Mouse (Mus musculus) small intestine, adult 2 months (tissue): ENCODE data around the gene Rbms1. TPM values are rescaled to one million over a fixed set of nuclear protein-coding genes. Genes with fewer than 3 reads are reported as not detected.
A peak's percentile ranks its signal among the peaks of the same experiment; 100 is the strongest.

ENCODE experiments used
- H3K27ac ChIP-seq: fragments of 200-500 bp; 2 replicates; pipeline ENCODE4 v1.5.1; 2012; ENCODE audit warnings: low read depth, low read length, control low read depth, inconsistent platforms; ENCODE audit not compliant: insufficient read depth
- H3K27me3 ChIP-seq: fragments of 200-500 bp; 2 replicates; pipeline ENCODE4 v1.6.1; 2012; ENCODE audit warnings: mild to moderate bottlenecking, moderate library complexity, low read length, inconsistent platforms; ENCODE audit not compliant: control insufficient read depth, insufficient read depth
- H3K36me3 ChIP-seq: fragments of 200-500 bp; 2 replicates; pipeline ENCODE4 v1.6.1; 2012; ENCODE audit warnings: mild to moderate bottlenecking, low read length, control low read depth, inconsistent platforms; ENCODE audit not compliant: control insufficient read depth, insufficient read depth
- H3K4me1 ChIP-seq: fragments of 200-500 bp; 2 replicates; pipeline ENCODE4 v1.6.1; 2012; ENCODE audit warnings: low read length, inconsistent platforms, mixed read lengths; ENCODE audit not compliant: control insufficient read depth, insufficient read depth, insufficient read length
- H3K4me3 ChIP-seq: fragments of 200-500 bp; 2 replicates; pipeline ENCODE4 v1.5.1; 2012; ENCODE audit warnings: low read depth, mild to moderate bottlenecking, control low read depth, inconsistent platforms, low read length, moderate library complexity
- CTCF ChIP-seq: fragments of 200-500 bp; IDR thresholded peaks from 2 replicates; pipeline ENCODE4 v1.5.1; 2012; ENCODE audit warnings: low read depth, mild to moderate bottlenecking, control low read depth, inconsistent platforms, low read length, moderate library complexity, mixed read lengths; ENCODE audit not compliant: insufficient replicate concordance, insufficient read length; ENCODE audit errors: extremely low read depth
- POLR2A ChIP-seq: fragments of 200-500 bp; IDR thresholded peaks from 2 replicates; pipeline ENCODE4 v1.6.1; 2012; ENCODE audit warnings: low read depth, mild to moderate bottlenecking, control low read depth, inconsistent platforms, low read length, moderate library complexity
- WGBS: fragments of 180-500 bp; shearing (Covaris S2); methylation state at CpG from one replicate; pipeline ENCODE4 v1.1.7; 2018; 5-methylcytosine and 5-hydroxymethylcytosine counted together
- polyA plus RNA-seq: library from polyadenylated mRNA; depleted of rRNA; stranded (reverse); fragments of >200 nt; gene quantifications from 2 replicates; pipeline ENCODE4 v1.2.3, GENCODE M21; 2012

Gene Rbms1
- polyA plus RNA-seq, 1 experiment: 41.2 TPM

DNA sequence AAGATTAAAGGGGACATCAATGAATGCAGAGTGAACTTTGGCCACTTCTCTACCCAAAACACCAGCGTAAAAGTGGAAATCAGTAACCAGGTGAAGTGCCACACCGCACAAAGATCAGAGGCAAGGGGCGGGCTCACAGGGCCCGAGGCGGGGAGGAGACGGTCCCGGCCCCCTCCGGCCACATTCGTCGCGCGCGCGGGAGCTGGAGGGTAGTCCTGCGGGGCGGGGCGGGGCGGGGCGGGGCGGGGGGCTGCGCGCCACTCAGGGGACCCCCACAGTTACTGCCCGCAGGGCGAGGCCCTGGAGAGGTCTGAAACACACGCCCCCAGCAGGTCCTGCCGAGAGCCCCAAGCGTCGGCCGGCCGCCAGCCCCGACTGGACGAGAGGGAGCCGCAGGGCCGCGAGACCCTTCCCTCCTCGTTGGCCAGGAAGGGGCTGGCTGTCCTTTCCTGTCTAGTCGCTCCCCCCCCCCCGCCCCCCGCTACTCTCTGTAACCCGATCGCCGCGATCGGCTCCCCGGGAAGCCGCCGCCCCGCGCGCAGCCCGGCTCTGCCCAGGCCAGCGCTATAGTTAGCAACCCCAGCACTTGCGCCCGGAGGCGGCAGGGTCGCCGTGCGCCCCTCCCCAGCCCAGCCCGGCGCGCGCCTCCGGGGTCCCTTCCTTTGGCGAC, 856 bp downstream of the Rbms1 start:
- WGBS: under 1% methylated on average over 62 of the region's 64 CpGs
- Histone ChIP-seq H3K27me3 (0 out of 2 replicates have a peak, but pooled peaks cover 7% of the 10 kb centered on the region), H3K4me1 (no peaks in the 10 kb centered on the region), H3K36me3 (no peaks in the 10 kb centered on the region), H3K27ac (peak overlapping the region; percentile 77), H3K4me3 (peak overlapping the region; percentile 86)
- no peak for TF ChIP-seq POLR2A
- no peak for TF ChIP-seq CTCF

DNA sequence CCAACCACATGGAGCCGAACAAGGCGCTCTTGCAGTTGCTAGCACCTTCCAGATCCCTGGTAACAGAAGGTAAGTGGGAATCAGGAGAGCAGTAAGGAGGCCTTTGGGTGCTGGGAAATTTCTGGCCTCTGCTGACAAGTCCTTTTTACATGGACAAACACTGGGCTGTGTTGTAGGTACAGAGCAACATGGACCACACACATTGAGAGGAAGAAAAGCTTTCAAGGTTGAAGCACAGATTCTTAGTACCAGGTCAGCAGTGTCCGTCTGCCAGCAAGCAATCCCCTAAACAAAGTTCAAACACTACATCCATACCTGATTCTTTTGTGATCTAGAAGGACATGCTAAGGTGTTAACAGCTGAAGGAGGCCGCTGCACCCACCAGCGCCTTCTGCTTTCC, 1.7 kb downstream of the Rbms1 start:
- no peaks in the 10 kb centered on the region for H3K4me1 ChIP-seq
- no peaks in the 10 kb centered on the region for H3K36me3 ChIP-seq
- H3K4me3 ChIP-seq: no peak overlapping the region
- 68% methylated on average over 5 of the region's 5 CpGs for WGBS
- H3K27me3 ChIP-seq: 0 out of 2 replicates have a peak, but pooled peaks cover 7% of the 10 kb centered on the region
- TF ChIP-seq CTCF (no peak), POLR2A (no peak)
- no peak overlapping the region for H3K27ac ChIP-seq

DNA sequence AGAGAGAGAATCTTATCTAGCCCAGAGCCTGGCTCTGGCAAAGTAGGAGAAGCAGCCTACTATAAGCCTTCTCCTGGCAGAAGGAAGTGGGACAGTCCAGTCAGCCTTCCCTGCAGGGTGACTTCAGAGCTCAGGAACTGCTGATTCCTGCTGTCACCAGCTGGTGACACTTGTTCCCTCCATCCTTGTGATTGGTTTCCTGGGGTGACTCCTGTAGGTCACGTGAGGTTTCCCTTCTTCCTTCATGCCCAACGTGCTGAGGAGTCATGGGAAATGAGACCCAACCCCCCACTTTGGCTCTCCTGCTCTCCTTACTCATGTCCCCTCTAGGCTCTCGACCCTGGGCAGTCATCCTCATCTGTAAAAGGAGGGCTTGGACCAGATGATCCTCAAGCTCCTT, 14.8 kb downstream of the Rbms1 start:
- WGBS: 59% methylated on average over 3 of the region's 3 CpGs

DNA sequence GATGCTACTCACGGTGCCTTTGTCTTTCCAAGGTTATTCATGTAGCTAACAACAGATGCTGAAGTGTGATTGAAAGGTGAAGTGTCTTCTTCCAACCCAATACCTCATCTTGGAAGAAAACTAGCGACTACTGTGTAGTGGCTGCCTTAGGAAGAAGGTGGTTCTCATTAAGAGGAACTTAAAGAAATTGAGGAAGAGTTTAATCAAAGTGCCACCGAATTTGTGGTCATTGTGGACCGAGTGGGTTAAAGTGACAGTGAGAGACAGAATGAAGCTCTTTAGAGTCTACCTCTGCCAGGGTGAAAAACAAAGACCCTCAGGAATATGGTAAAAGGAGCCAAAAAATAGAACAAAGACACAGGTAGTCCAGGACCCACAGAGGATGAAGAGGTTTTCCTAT, 15.2 kb downstream of the Rbms1 start:
- Histone ChIP-seq H3K36me3 (no peaks in the 10 kb centered on the region), H3K4me3 (no peak overlapping the region), H3K27me3 (no peaks in the 10 kb centered on the region), H3K27ac (no peak overlapping the region), H3K4me1 (no peaks in the 10 kb centered on the region)
- no peak for TF ChIP-seq CTCF
- no peak for TF ChIP-seq POLR2A
- 77% methylated on average over 4 of the region's 4 CpGs for whole genome bisulfite sequencing

More for the DNA sequence above, 14.8 kb downstream of the Rbms1 start:
- no peaks in the 10 kb centered on the region for H3K4me1 ChIP-seq
- H3K4me3 ChIP-seq: no peak overlapping the region
- H3K27me3 ChIP-seq: no peaks in the 10 kb centered on the region
- TF ChIP-seq CTCF (no peak), POLR2A (no peak)
- H3K27ac ChIP-seq: no peak overlapping the region
- H3K36me3 ChIP-seq: no peaks in the 10 kb centered on the region

DNA sequence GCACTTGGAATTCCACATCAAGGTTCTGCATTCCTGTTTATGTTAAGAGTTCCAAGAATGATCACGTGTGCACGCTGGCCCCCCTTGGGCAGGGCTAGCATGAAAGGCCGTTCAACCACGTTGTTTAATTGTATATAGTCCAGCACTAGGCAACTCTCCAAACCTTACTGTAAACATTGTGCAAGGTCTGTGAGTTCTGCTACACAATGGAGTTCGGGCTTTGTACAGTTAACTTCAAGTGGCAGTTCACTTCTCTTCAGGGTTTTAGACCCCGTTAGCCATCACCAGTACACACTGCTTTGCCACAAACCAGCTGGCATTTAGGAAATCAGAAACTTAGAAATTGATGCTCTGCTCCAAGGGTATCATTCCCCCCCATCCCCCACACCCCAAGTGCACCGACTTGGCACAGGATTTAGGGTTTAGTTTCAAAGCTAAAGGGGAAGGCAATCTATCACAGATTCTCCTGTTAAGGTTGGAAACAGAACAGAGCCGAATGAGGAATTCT, 22.5 kb downstream of the Rbms1 start:
- WGBS: 47% methylated on average over 8 of the region's 8 CpGs
- H3K4me1 ChIP-seq: no peaks in the 10 kb centered on the region
- H3K27me3 ChIP-seq: no peaks in the 10 kb centered on the region
- no peaks in the 10 kb centered on the region for H3K36me3 ChIP-seq
- H3K27ac ChIP-seq: peak overlapping the region; percentile 55
- H3K4me3 ChIP-seq: no peak overlapping the region
- TF ChIP-seq POLR2A: no peak
- no peak for TF ChIP-seq CTCF

- TF ChIP-seq CTCF (no peak), POLR2A (no peak)
- no peaks in the 10 kb centered on the region for H3K27me3 ChIP-seq
- no peak overlapping the region for H3K4me3 ChIP-seq
- H3K27ac ChIP-seq: 0 out of 2 replicates have a peak overlapping the region, but pooled peaks have one; percentile 55
- WGBS: 49% methylated on average over 2 of the region's 2 CpGs
- H3K4me1 ChIP-seq: no peaks in the 10 kb centered on the region
- H3K36me3 ChIP-seq: no peaks in the 10 kb centered on the region
Observed at GRCm38 (mm10) chr2:60939957-60940356, 23.0 kb downstream of the Rbms1 start.

- H3K36me3 ChIP-seq: no peaks in the 10 kb centered on the region
- WGBS: 91% methylated on average over 14 of the region's 14 CpGs
- no peak overlapping the region for H3K27ac ChIP-seq
- H3K4me3 ChIP-seq: no peak overlapping the region
- H3K27me3 ChIP-seq: no peaks in the 10 kb centered on the region
- no peaks in the 10 kb centered on the region for H3K4me1 ChIP-seq
- TF ChIP-seq CTCF (no peak), POLR2A (no peak)
Observed at GRCm38 (mm10) chr2:60936910-60937309, 26.1 kb downstream of the Rbms1 start.
